Mouse (Mus musculus): ENCODE measurements around the gene Mustn1.

DNA sequence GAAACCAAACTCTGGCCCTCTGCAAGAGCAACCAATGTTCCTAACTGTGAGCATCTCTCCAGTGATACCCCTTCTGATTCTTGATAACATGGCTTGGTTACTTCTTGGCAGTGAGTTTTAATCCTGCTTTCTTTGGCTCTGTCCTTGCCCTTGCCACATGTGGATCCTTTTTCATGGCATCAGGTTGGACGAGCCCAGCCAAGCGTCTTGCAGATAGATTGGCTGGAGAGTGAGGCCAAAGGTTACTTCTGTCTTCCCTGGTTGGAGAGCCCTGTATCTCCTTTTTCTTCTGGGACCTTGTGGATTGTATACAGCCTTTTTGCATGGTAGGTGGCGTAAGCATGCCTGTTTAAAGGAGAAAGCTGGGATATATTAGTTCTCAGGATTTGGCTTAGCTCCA, 35.3 kb upstream of the Mustn1 start:
- TF ChIP-seq NANOG (IDR thresholded peaks at IDR 0.05; ENCODE audit: borderline replicate concordance, low read length) (no peak), CTCF (conservative IDR thresholded peaks at IDR 0.05; ENCODE audit: low read length) (no peak), POU5F1 (IDR thresholded peaks at IDR 0.05; ENCODE audit: borderline replicate concordance, low read length) (no peak)
